Comparison of ENCODE assay signal across 13 mouse cellular contexts in the genomic region with DNA sequence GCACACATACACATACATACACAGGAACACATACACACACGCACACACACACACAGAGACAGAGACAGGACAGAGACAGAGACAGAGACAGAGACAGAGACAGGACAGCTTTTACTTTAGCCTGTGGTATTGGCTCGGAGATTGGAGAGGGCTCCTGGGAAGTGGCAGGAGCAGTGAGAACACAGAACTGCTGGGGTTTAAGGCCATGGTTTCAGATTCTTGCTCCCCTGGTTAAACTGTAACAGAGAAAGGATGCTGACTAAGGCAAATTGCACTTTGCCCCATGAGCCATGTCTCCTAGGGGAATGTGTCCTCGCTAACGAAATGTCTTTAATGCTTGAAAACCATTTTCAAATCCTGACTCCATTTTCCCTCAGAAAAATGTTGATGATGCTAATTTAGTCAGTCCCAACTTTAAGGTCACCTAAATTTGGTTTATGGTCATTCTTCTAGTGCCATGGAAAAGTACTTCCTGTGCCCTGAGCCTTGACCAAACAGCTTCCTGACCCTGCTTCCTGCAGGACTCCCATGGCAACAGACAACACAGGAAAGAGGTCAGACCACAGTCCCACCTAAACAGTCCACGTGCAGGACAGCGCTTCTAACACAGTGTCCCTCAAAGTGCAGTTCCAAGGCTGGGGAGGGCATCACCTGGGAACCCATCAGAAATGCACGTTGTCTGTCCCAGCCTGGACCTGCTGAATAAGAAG.
DNase-seq lines count a peak whose midpoint lies in the region; ATAC-seq and TF ChIP-seq lines count a peak whose summit lies in the region.
"Had no signal": no experiment of that assay in that cellular context is flagged by ENCODE, and none has a peak within 500 bp of the region (broad histone marks: within the 10 kb centered on the region; RNA-seq: fewer than 3 reads in every experiment).

No protein-coding gene starts in this region.

- no peak for TF ChIP-seq CTCF in kidney, adult 2 months (conservative IDR thresholded peaks at IDR 0.05; ENCODE audit: insufficient read depth, insufficient read length, low read depth, low read length)
- TF ChIP-seq CTCF in small intestine, adult 2 months (IDR thresholded peaks at IDR 0.05; ENCODE audit: extremely low read depth, insufficient read length, insufficient replicate concordance, low read depth, low read length): no peak

- peak overlapping the region; percentile 35; the same call in 1 of the 2 replicates for H3K27ac ChIP-seq in hindbrain, embryonic 10.5 days
- H3K27ac ChIP-seq in hindbrain, embryonic 11.5 days (ENCODE audit: low read depth, low read length): no peak overlapping the region
- peak overlapping the region; percentile 86 for H3K27ac ChIP-seq in kidney, adult 2 months (ENCODE audit: insufficient read depth, low read depth, low read length)
- H3K27ac ChIP-seq in small intestine, adult 2 months (ENCODE audit: insufficient read depth, low read depth, low read length): peak overlapping the region; percentile 88
- H3K27ac ChIP-seq: left cerebral cortex, adult 2 months; limb, embryonic 15.5 days had no signal

- no peak for ATAC-seq in hindbrain, embryonic 11.5 days (ENCODE audit: low FRiP score)
- ATAC-seq in megakaryocyte-erythroid progenitor cell, adult 5-6 weeks (replicated peaks; ENCODE audit: low FRiP score, low TSS enrichment, poor library complexity, severe bottlenecking): no peak
- ATAC-seq: inflammation-experienced regulatory T-cells, adult 6 months; Patski had no signal

- no peaks in the 10 kb centered on the region for H3K9me3 ChIP-seq in hindbrain, embryonic 10.5 days
- H3K9me3 ChIP-seq in hindbrain, embryonic 11.5 days (ENCODE audit: control insufficient read depth, low read length): no peaks in the 10 kb centered on the region
- H3K9me3 ChIP-seq: limb, embryonic 15.5 days had no signal

- H3K4me1 ChIP-seq in hindbrain, embryonic 10.5 days (replicated peaks): peaks cover 39% of the 10 kb centered on the region
- H3K4me1 ChIP-seq in hindbrain, embryonic 11.5 days (replicated peaks; ENCODE audit: control insufficient read depth, insufficient read depth, low read length): no peaks in the 10 kb centered on the region
- H3K4me1 ChIP-seq in kidney, adult 2 months (ENCODE audit: control insufficient read depth, insufficient read depth, low read length): peaks cover 21% of the 10 kb centered on the region
- H3K4me1 ChIP-seq in small intestine, adult 2 months (ENCODE audit: control insufficient read depth, insufficient read depth, insufficient read length, low read length): peaks cover 14% of the 10 kb centered on the region
- H3K4me1 ChIP-seq: limb, embryonic 15.5 days had no signal

- TF ChIP-seq POLR2A in kidney, adult 2 months (IDR thresholded peaks at IDR 0.05; ENCODE audit: low read depth, low read length): no peak
- no peak for TF ChIP-seq POLR2A in small intestine, adult 2 months (IDR thresholded peaks at IDR 0.05; ENCODE audit: low read depth, low read length)

- WGBS in hindbrain, embryonic 10.5 days: 79% methylated on average over 7 of the region's 7 CpGs
- WGBS in hindbrain, embryonic 11.5 days: 79% methylated on average over 7 of the region's 7 CpGs
- WGBS in kidney, adult 2 months: 34% methylated on average over 7 of the region's 7 CpGs
- 33% methylated on average over 7 of the region's 7 CpGs for WGBS in small intestine, adult 2 months

- no peak overlapping the region for H3K9ac ChIP-seq in hindbrain, embryonic 11.5 days (ENCODE audit: low read depth, low read length)
- H3K9ac ChIP-seq: limb, embryonic 15.5 days had no signal

- peaks cover 5% of the 10 kb centered on the region for H3K27me3 ChIP-seq in hindbrain, embryonic 10.5 days (ENCODE audit: insufficient read depth, poor library complexity, severe bottlenecking)
- no peaks in the 10 kb centered on the region for H3K27me3 ChIP-seq in hindbrain, embryonic 11.5 days (ENCODE audit: control insufficient read depth, insufficient read depth, low read length)
- H3K27me3 ChIP-seq in kidney, adult 2 months (replicated peaks; ENCODE audit: control insufficient read depth, insufficient read depth, low read length): no peaks in the 10 kb centered on the region
- H3K27me3 ChIP-seq in small intestine, adult 2 months (ENCODE audit: control insufficient read depth, insufficient read depth, low read length): no peaks in the 10 kb centered on the region
- H3K27me3 ChIP-seq: CH12.LX; limb, embryonic 15.5 days; Patski had no signal

- no peak overlapping the region for H3K4me2 ChIP-seq in hindbrain, embryonic 11.5 days (replicated peaks; ENCODE audit: low read depth, low read length)
- H3K4me2 ChIP-seq: limb, embryonic 15.5 days had no signal

- DNase-seq in hindbrain, embryonic 10.5 days (ENCODE audit: low spot score): no peak
- DNase-seq in hindbrain, embryonic 11.5 days (ENCODE audit: low spot score): no peak
- peak; percentile 89 for DNase-seq in kidney, adult 2 months
- DNase-seq in kidney, postnatal 25 days: peak; percentile 55 to 81
- DNase-seq in urinary bladder, postnatal 36 days (ENCODE audit: low spot score in 2 of 2): no peak
- DNase-seq: cerebellum, adult 11 months had no signal

- no peaks in the 10 kb centered on the region for H3K36me3 ChIP-seq in hindbrain, embryonic 10.5 days
- H3K36me3 ChIP-seq in hindbrain, embryonic 11.5 days (ENCODE audit: control insufficient read depth, insufficient read depth, low read length): no peaks in the 10 kb centered on the region
- no peaks in the 10 kb centered on the region for H3K36me3 ChIP-seq in kidney, adult 2 months (ENCODE audit: control insufficient read depth, insufficient read depth, low read length)
- no peaks in the 10 kb centered on the region for H3K36me3 ChIP-seq in small intestine, adult 2 months (ENCODE audit: control insufficient read depth, insufficient read depth, low read length)
- H3K36me3 ChIP-seq: limb, embryonic 15.5 days had no signal

- no peak overlapping the region for H3K4me3 ChIP-seq in hindbrain, embryonic 10.5 days
- H3K4me3 ChIP-seq in hindbrain, embryonic 11.5 days (ENCODE audit: low read depth, low read length): no peak overlapping the region
- H3K4me3 ChIP-seq in kidney, adult 2 months (ENCODE audit: insufficient read depth, low read depth, low read length): no peak overlapping the region
- H3K4me3 ChIP-seq in small intestine, adult 2 months (ENCODE audit: low read depth, low read length): no peak overlapping the region
- H3K4me3 ChIP-seq: left cerebral cortex, adult 2 months; limb, embryonic 15.5 days had no signal

Comparison
In these comparisons a context has a peak if more than half of its experiments do, and no peak if none do; other contexts are left out.
1. DNase-seq: peak in kidney, adult 2 months (single experiment) and kidney, postnatal 25 days (2 of 2); none in hindbrain, embryonic 10.5 days (single experiment), hindbrain, embryonic 11.5 days (single experiment) and urinary bladder, postnatal 36 days (0 of 2).